Mouse (Mus musculus): Measurements from ENCODE around the gene Trim7. TPM values are rescaled to one million over a fixed set of nuclear protein-coding genes. Genes with fewer than 3 reads are reported as not detected.
"Not testable (repeated sequence)": the region's sequence is repeated elsewhere in the genome, so short reads cannot be mapped to it uniquely, and the experiment has no call there.

The Trim7 gene
- total and polyA plus RNA-seq, 3 experiments = 18.2 to 27.9 (median 18.4) TPM

DNA sequence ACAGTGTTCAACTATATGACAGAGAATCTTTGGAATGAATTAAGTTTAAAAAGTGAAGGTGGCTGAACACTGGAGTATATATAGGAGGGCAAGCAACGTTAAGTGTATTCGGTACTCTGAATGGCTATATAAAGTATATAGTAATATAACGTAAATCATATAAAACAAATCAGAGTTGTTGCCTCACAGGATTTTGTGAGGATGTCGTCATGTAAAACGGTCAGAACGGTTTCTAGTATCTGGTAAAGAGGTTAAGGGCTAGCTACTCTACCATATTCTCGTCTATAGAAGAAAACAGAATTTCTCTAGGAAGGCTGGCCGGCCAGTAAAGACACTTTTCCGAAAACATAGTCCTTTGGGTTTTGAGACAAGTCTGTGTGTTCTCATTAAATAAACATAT is 8.1 kb upstream of the Trim7 start:
- intact Hi-C loops (cut with DNase I) = loop anchor here (1.0 to 5.0 kb wide), 4 partner anchors 17 to 435 kb away; partner anchors contain the start of gene Zfp62
- peak overlapping the region; percentile 72 for H3K9ac ChIP-seq (ENCODE audit: low read depth, low read length)
- H3K27ac ChIP-seq = peak overlapping the region; percentile 100
- peaks cover 4% of the 10 kb centered on the region; the same call in 1 of the 2 replicates for H3K36me3 ChIP-seq (ENCODE audit: control insufficient read depth, insufficient read depth, low read length)
- peak overlapping the region; percentile 97 for H3K4me3 ChIP-seq
- H3K79me2 ChIP-seq (replicated peaks; ENCODE audit: control insufficient read depth, insufficient read depth, low read length) = no peaks in the 10 kb centered on the region
- DNase-seq = no peak
- WGBS = 2% methylated on average over 9 of the region's 9 CpGs
- peaks cover 5% of the 10 kb centered on the region for H3K4me1 ChIP-seq (ENCODE audit: control insufficient read depth, insufficient read depth, low read length)
- TF ChIP-seq CTCF (IDR thresholded peaks at IDR 0.05) (no peak), POLR2A (IDR thresholded peaks at IDR 0.05; ENCODE audit: insufficient read depth, low read depth, low read length) (no peak), EP300 (IDR thresholded peaks at IDR 0.05; ENCODE audit: insufficient read depth, low read depth, low read length) (no peak)
- H3K27me3 ChIP-seq (ENCODE audit: control insufficient read depth, insufficient read depth, low read length) = no peaks in the 10 kb centered on the region

DNA sequence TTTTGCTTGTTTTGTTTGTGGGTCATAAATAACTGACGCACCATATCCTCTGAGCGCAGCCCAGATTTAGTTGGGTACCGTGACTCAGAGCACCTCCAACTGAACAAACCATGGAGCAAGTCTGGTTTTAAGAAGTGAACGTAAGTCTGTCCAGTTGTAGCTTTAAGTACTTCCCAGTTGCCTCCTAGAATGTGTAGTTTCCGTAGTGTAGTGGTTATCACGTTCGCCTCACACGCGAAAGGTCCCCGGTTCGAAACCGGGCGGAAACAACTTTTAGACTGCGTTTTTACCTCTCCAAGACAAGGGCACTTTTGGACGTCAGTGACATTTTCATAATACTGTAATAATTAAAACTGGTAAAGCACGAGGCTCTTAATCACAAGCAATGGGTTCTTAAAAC is 7.6 kb upstream of the Trim7 start:
- TF ChIP-seq EP300 (IDR thresholded peaks at IDR 0.05; ENCODE audit: insufficient read depth, low read depth, low read length) (peak; percentile 95), POLR2A (IDR thresholded peaks at IDR 0.05; ENCODE audit: insufficient read depth, low read depth, low read length) (peak; percentile 67; the same call in 1 of the 2 replicates), CTCF (IDR thresholded peaks at IDR 0.05) (no peak)
- peak overlapping the region; percentile 100 for H3K27ac ChIP-seq
- H3K36me3 ChIP-seq (ENCODE audit: control insufficient read depth, insufficient read depth, low read length) = peaks cover 4% of the 10 kb centered on the region; the same call in 1 of the 2 replicates
- DNase-seq = peak; percentile 84 to 88
- peaks cover 5% of the 10 kb centered on the region for H3K4me1 ChIP-seq (ENCODE audit: control insufficient read depth, insufficient read depth, low read length)
- peak overlapping the region; percentile 97 for H3K4me3 ChIP-seq
- under 1% methylated on average over 16 of the region's 16 CpGs for WGBS
- H3K79me2 ChIP-seq (replicated peaks; ENCODE audit: control insufficient read depth, insufficient read depth, low read length) = no peaks in the 10 kb centered on the region
- H3K27me3 ChIP-seq (ENCODE audit: control insufficient read depth, insufficient read depth, low read length) = no peaks in the 10 kb centered on the region
- peak overlapping the region; percentile 16 for H3K9ac ChIP-seq (ENCODE audit: low read depth, low read length)
- intact Hi-C loops (cut with DNase I) = loop anchor here (2.0 to 5.0 kb wide), 3 partner anchors 16 to 434 kb away; partner anchors contain the start of gene Zfp62

DNA sequence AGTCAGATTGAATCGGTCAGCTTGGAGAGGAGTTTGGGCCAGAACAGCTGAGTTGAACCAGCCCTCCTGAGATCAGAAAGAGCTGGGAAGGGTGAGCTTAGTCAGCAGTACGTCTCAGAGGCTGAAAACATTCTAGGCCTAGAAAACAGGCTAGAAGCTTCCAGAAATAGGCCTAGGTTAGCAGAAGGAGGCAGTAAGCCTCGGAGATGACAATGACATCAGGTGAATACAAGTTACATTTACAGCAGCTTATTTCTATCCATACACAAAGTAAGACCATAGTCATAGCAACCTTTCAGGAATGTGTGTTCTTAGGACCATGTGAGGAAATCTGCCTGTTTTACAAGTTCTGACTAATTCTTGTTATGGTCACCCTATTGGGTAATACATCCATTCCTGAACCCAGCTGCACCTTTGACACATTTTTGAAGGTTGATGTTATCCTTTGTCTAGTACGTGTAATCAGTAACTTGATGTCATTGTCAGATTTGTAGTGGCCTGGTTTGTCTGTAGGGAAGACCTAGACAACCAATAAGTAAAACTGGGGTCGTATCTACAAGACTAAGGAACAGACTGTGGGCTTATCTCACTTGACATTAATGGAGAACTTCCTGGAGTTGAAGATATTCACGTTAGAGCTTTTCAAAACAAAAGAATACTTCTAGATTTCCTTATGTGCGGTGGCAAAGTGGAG is 6.2 kb upstream of the Trim7 start:
- DNase-seq = no peak
- no peaks in the 10 kb centered on the region for H3K79me2 ChIP-seq (replicated peaks; ENCODE audit: control insufficient read depth, insufficient read depth, low read length)
- intact Hi-C loops (cut with DNase I) = loop anchor here (2.0 to 5.0 kb wide), 3 partner anchors 15 to 433 kb away; partner anchors contain the start of gene Zfp62
- TF ChIP-seq EP300 (IDR thresholded peaks at IDR 0.05; ENCODE audit: insufficient read depth, low read depth, low read length) = no peak
- TF ChIP-seq CTCF (IDR thresholded peaks at IDR 0.05) = no peak
- no peak for TF ChIP-seq POLR2A (IDR thresholded peaks at IDR 0.05; ENCODE audit: insufficient read depth, low read depth, low read length)
- peaks cover 5% of the 10 kb centered on the region for H3K4me1 ChIP-seq (ENCODE audit: control insufficient read depth, insufficient read depth, low read length)
- 62% methylated on average over 7 of the region's 7 CpGs for WGBS
- no peak overlapping the region for H3K4me3 ChIP-seq
- H3K27ac ChIP-seq = no peak overlapping the region
- H3K36me3 ChIP-seq (ENCODE audit: control insufficient read depth, insufficient read depth, low read length) = peaks cover 4% of the 10 kb centered on the region; the same call in 1 of the 2 replicates
- H3K27me3 ChIP-seq (ENCODE audit: control insufficient read depth, insufficient read depth, low read length) = no peaks in the 10 kb centered on the region
- no peak overlapping the region for H3K9ac ChIP-seq (ENCODE audit: low read depth, low read length)

DNA sequence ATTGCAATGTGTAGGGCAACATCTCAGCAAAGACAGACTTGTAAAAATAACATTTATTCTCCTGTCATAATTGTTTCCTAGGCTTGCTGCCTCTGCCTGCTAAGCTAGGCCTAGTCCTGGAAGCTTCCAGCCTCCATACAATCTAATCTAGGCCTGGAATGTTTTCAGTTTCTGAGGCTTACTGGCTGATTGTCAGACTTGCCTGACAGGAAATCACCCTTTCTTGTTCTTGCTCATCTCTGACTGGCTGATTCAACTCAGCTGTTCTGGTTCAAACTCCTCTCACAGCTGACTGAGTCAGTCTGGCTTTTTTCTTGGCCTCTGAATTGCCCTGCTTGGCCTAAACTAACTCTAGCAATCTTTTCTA is 5.6 kb upstream of the Trim7 start:
- H3K79me2 ChIP-seq (replicated peaks; ENCODE audit: control insufficient read depth, insufficient read depth, low read length) = no peaks in the 10 kb centered on the region
- intact Hi-C loops (cut with DNase I) = no loop called here
- no peak overlapping the region for H3K4me3 ChIP-seq
- TF ChIP-seq POLR2A (IDR thresholded peaks at IDR 0.05; ENCODE audit: insufficient read depth, low read depth, low read length) (no peak), EP300 (IDR thresholded peaks at IDR 0.05; ENCODE audit: insufficient read depth, low read depth, low read length) (no peak), CTCF (IDR thresholded peaks at IDR 0.05) (no peak)
- H3K9ac ChIP-seq (ENCODE audit: low read depth, low read length) = no peak overlapping the region
- H3K36me3 ChIP-seq (ENCODE audit: control insufficient read depth, insufficient read depth, low read length) = peaks cover 1% of the 10 kb centered on the region; the same call in 1 of the 2 replicates
- peaks cover 5% of the 10 kb centered on the region for H3K4me1 ChIP-seq (ENCODE audit: control insufficient read depth, insufficient read depth, low read length)
- H3K27ac ChIP-seq = no peak overlapping the region
- no peak for DNase-seq
- no peaks in the 10 kb centered on the region for H3K27me3 ChIP-seq (ENCODE audit: control insufficient read depth, insufficient read depth, low read length)

DNA sequence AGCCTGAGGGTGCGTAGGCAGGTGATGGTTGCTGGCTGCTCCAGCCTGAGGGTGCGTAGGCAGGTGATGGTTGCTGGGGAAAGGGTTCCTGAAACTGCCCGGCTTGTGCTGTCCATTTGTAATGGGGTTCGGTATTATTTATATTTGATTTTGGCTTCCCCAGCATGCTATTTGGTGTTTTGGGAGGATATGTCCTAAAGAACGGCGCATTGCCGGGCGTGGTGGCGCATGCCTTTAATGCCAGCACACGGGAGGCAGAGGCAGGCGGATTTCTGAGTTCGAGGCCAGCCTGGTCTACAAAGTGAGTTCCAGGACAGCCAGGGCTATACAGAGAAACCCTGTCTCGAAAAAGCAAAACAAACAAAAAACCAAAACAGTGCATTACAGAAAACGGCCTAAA is 4.6 kb upstream of the Trim7 start:
- H3K9ac ChIP-seq (ENCODE audit: low read depth, low read length); H3K27me3 ChIP-seq (ENCODE audit: control insufficient read depth, insufficient read depth, low read length); intact Hi-C loops (cut with DNase I); DNase-seq; H3K4me1 ChIP-seq (ENCODE audit: control insufficient read depth, insufficient read depth, low read length); H3K36me3 ChIP-seq (ENCODE audit: control insufficient read depth, insufficient read depth, low read length); H3K4me3 ChIP-seq; H3K79me2 ChIP-seq (replicated peaks; ENCODE audit: control insufficient read depth, insufficient read depth, low read length); H3K27ac ChIP-seq: not testable (repeated sequence)
- WGBS = 90% methylated on average over 14 of the region's 14 CpGs

DNA sequence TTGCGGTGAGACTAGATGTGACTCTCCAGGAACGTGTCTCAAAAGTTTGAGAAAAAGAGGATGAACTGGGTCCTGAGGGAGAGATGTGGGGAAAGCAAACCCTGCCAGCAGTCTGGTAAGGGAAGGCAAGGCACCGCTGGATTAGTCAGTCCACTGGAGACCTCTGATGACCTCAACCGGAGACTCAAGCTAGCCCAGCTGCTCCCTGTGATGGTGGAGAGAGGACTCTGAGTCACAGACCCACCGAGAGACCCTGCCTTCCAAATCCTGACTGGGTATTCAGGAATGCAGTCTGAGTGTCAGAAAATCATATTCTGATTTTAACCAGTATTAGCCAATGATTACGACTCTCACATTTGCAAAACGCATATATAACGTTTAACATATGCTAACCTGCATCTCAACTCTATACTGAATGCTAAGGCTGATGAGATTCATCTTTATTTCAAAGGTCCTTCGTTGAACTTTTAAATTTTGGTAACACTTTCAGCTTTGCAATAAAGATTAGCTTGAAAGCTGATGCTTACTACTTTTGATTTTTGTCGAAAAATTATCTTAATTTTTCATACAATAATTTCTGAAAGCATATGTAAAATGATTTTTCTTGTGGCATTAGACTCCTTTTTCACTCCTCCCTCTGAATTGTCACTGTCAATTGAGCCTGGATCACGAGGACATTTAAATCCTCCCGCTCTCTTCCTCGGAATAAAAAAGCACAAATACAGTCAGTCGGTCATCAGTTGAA is 3.0 kb upstream of the Trim7 start:
- 49% methylated on average over 14 of the region's 14 CpGs for WGBS
- Histone ChIP-seq H3K9ac (ENCODE audit: low read depth, low read length) (no peak overlapping the region), H3K36me3 (ENCODE audit: control insufficient read depth, insufficient read depth, low read length) (no peaks in the 10 kb centered on the region), H3K4me1 (ENCODE audit: control insufficient read depth, insufficient read depth, low read length) (peaks cover 1% of the 10 kb centered on the region), H3K4me3 (peak overlapping the region; percentile 56), H3K27ac (no peak overlapping the region), H3K79me2 (replicated peaks; ENCODE audit: control insufficient read depth, insufficient read depth, low read length) (no peaks in the 10 kb centered on the region), H3K27me3 (ENCODE audit: control insufficient read depth, insufficient read depth, low read length) (no peaks in the 10 kb centered on the region)
- DNase-seq = no peak
- intact Hi-C loops (cut with DNase I) = no loop called here
- no peak for TF ChIP-seq EP300 (IDR thresholded peaks at IDR 0.05; ENCODE audit: insufficient read depth, low read depth, low read length)
- no peak for TF ChIP-seq POLR2A (IDR thresholded peaks at IDR 0.05; ENCODE audit: insufficient read depth, low read depth, low read length)
- no peak for TF ChIP-seq CTCF (IDR thresholded peaks at IDR 0.05)

Data from heart, adult 2 months (tissue).